Mouse (Mus musculus) activated CD4-positive, CD25-positive, alpha-beta regulatory T cell, adult 9 weeks (primary cell): Measurements from ENCODE around the gene Sacs. TPM values are rescaled to one million over a fixed set of nuclear protein-coding genes. Genes with fewer than 3 reads are reported as not detected.

Experiments used
- polyA plus RNA-seq: library from polyadenylated mRNA; unstranded; fragments of 100-300 nt; shearing (Covaris generic); gene quantifications from one replicate; pipeline ENCODE4 v1.2.1, GENCODE M21; 2017

Gene Sacs
- 9.6 TPM for polyA plus RNA-seq

GRCm38 (mm10) chr14:61137994-61138726 is at the start of gene Sacs:
Gene Sacs (plus strand): TSS chr14:61138457.

GRCm38 (mm10) chr14:61258352-61258751 is 120.1 kb downstream of the Sacs start, which contains the start of gene Sgcg:
Gene Sgcg (minus strand): TSS chr14:61258490.

Other genes with a start within 250 kb of the Sacs start
- not detected for gene Tnfrsf19, start 92.0 kb upstream of the Sacs start, polyA plus RNA-seq
- not detected for gene Sgcg, start 120.0 kb downstream of the Sacs start, polyA plus RNA-seq
- gene Arl11, start 171.3 kb downstream of the Sacs start, polyA plus RNA-seq = 0.49 TPM
- gene Ebpl, start 222.0 kb downstream of the Sacs start, polyA plus RNA-seq = 14.1 TPM